Mouse (Mus musculus): ENCODE measurements around the gene Fcamr. TPM values are rescaled to one million over a fixed set of nuclear protein-coding genes. Genes with fewer than 3 reads are reported as not detected.

Gene Fcamr
- total RNA-seq (2021), result not detected in 2 replicates
- long read RNA-seq, experiment 1, result 0 reads
- long read RNA-seq, experiment 2, result 0 reads

DNA sequence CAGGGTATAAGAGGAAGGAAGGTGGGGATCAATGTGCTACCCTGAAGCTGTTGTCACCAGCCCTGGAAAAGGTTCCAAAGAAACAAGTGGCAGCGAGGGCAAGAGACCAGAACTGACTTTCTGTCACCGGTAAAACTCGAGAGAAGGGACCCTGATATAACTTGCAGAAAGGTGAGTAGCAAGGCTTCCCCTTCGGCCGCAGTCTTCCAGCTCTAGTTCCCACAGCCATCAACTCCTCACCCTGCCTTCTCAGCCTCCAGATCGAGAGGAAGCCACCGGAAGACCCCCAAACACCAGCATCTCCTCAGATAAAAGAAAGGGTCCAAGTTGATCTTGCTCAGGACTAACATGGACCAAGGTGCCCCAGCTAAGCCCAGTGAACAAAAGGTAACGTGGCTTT, at the start of gene Fcamr:
TSS of gene Fcamr (plus strand) at position 301 of the 400 bp plus-strand sequence.
- no peak for DNase-seq

DNA sequence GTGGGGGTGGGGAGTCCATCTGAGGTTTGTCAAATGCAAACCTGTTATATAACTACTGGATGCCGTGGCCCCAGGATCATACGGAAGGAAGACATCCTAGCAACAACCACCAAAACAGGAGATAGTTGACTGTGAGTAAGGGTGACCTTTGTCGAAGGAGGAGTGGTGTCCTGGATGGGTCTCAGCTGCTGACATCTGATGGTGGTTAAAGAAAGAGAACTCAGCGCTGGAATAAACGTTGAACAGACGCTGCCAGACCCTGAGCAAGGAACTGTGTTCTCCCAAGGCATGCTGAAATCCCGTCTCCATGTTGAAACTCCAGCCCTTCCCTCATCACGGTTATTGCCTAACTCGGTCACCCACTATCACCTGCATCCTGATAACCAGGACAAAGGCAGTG, 41.0 kb upstream of the Fcamr start:
- DNase-seq, result no peak

DNA sequence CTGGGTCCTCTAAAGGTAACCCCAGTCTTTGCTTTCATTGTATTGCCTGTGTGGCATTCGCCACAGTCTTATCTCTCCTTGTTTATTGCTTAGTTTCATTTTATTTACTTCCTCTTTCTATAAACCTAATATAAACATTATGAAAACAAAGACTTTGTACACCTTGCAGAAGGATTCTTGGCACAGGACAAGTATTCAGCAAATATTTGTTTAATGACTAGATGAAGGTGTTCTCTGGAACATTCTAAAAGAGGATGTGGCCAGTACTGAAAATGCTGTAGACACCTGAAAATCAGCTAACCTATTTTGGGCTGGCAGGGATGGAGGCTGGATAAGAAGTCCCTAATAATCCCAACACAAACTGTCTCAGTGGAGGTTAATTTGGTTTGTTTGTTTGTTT, 39.1 kb upstream of the Fcamr start:
- DNase-seq, result no peak

DNA sequence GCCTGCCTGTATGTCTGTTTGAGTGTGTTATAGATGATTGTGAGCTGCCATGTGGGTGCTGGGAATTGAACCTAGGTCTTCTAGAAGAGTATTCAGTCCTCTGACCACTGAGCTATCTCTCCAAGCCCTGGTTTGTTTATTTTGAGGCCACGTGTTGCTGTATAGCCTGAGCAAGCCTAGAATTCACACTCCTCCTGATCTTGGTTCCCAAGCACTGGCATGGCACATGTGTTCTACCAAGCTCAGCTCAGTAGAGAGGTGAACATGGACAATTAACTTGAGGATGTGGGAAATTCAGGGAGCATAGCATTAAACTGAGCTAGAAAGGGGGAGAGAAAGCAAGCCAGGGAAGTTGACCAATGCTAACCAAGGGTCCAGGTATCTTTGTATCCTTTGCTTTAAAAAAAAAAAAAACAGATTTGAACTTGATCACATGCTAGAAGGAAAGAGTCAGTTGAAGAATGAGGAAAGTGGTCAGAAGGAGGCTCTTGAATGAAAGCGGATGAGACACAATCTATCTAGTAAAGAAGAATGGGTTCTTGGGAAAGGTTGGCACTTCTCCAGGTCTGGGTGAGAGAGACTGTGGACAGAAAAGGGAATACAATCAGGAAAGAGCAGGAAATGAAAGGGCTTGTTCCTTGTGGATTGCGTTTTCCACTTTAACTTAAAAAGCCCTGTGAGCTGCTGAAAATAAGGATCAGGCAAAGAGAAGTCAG, 38.5 kb upstream of the Fcamr start:
- no peak for DNase-seq

DNA sequence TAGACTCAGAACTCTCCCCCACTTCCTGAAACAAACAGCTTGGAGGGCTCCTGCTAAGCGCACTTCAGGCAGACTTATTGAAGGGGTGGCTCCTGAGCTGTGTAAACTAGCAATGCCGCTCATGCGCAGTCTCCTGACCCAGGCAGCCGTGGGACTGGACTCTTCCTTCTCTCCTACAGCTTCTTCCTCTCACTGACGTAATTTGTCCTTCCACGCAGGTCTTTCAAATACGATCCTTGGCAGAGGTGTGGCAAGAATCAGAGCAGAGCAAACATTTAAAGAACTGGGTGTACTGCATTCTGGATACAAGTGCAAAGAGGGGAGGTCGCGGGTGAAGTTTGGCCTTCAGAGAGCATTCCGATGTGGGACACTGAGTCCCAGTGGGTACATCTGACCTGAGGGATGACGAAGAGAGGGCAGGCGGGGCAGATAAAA, 36.7 kb upstream of the Fcamr start:
- DNase-seq, result no peak

DNA sequence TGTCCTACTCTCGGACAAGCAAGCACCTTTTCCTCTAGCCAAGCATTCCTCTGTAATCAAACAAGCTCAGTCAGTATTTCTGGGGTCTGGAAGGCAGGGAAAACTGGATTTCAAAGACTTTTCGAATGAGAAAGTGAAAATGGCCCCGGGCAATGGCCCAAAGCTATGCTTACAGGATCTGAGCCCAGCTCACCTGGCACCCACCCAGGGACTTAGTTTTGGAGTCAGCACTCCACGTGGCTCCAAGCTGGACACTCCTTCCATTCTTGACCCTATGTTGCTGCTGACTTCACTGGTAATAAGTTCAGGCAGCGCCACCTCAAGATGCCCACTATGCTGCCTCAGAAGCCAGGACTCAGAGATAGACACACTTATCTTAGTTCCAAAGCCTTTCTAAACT, 33.6 kb upstream of the Fcamr start:
- DNase-seq, result peak; percentile 9

DNA sequence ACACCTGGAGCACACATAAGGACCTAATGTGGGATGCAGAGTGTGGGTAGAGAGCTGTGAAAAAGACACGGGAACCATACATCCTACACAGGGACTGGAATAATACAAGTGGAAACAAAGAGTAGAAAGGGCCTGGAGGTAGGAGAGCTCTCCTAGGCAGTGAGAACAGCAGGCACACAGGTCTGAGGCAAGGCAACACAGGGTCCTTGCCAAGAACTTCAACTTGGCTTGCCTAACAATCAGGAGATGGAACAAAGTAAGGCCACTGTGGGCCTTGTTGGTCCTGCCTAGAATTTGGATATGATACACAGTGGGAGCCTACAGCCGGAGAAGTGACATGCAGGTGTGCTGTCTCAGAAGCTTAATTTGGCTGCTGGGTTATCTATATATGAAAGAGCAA, 30.8 kb upstream of the Fcamr start:
- no peak for DNase-seq

DNA sequence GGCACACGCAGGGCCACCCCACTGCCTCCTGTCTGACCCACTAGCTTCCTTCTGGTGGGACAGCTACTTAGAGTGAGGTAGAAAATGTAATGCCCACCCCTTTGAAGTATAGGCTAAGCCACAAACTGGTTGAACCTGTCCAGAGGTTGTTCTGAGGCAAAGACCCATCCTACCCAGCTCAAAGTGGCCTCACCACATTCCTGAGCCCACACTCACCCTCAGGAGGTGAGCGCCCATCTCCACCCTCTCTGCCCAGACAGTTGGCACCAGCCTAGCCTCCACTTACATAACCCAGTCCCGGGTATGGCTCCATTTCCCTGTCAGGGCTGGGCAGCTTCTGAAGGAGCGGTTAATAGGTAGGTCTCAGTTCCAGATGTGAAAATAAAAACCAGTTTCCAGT, 30.2 kb upstream of the Fcamr start:
- no peak for DNase-seq

DNA sequence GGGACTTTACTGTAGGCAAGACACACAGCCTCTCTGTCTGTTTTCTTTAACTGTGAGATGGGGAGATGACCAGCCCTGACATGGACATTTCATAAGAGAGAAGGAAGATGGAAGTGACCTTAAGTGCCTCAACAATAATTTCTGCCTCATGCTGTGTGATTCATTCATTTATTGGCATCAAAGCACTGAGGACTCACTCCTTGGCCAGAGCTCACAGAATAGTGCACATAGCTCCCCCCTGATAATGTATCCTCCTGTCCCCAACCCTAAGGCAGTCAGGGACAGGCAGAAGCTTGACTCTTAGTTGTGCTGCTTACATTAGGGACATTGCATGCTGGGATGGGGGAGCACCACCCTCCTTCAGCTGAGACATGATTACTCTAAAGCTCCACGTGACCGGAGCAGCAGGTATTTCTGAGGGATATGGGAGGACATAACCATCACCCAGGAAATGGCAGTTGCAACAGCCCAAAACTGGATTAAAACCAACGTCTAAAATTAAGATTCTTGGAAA, 29.7 kb upstream of the Fcamr start:
- DNase-seq, result peak; percentile 31

DNA sequence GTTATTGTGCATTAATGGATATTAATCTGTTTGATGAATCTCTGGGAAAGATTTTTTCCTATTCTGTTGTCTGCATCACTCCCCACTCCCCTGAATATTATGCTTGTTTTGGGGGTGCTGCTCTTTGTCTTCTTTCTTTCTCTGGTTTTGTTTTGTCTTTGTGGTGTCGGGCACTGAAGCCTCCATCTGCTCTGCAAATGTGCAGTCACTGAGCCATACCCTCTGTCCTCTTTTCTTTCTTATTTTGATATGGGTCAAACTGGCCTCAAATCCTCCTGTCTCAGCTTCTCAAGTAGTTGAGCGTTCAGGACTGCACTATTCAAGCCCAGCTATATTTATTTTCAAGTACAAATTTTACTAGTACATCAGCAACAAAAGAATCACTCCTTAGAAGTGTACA, 25.5 kb upstream of the Fcamr start:
- no peak for DNase-seq

DNA sequence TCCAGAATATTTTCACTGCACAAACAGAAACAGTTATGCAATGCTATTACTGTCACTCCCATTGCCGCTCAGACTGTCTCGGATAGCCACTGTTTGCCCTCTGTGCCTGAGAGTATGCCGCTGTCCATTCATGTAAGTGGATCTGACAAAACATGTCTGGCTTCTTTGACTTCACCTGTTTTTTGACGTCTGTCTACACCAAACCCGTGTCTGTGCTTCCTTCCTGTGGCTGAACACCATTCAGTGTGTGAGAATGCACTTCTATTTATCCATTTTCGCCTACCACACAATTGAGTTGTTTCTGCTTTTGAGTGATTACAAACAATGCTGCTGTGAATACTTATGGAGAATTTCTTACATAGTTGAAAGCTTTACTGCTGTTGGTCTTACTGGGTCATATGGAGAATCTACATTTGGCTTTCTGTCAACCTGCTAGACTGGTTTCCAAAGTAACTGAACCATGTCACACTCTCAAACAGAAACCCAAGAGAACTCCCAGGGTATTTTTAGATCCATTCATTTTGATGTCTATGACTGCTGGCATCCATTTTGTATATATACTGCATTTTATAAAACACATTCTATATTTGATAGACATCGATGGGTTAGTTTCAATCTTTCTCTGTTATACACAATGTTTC, 24.9 kb upstream of the Fcamr start:
- no peak for DNase-seq

DNA sequence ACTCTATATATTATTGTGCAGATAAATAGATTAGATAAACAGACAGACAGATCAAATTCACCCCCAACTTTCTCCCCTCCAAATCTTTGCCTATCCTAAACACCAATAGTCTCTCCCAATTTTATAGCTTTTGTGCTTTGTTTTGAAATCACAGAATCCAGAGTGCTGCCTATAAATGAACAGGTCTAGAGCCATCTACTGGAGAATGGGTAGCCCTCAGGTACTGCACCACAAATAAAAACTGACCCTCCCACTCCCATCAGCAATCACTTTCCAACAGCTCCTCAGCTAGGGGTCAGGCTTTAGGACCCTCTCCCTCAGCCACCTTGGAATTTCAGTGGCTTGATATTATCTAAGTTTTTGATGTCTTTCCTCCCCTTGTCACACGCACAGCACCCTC, 24.1 kb upstream of the Fcamr start:
- no peak for DNase-seq

DNA sequence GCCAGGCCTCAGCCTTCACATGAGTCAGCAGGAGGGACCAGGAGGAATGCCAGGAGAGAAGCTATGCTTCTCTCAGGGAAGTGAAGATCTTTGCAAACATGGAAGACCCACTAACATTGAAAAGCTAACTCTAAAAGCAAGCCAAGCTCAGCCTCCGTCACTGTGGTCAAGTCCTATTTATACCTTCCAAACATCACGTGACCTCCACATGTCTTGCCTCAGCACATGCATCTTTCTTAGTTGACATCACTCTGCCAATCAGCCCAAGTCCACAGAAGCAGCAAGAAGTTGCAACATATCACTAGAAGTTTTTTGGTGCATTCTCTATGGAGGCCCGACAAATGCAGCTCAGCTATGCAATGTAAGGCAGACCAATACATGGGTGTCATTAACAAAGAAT, 20.8 kb upstream of the Fcamr start:
- no peak for DNase-seq

DNA sequence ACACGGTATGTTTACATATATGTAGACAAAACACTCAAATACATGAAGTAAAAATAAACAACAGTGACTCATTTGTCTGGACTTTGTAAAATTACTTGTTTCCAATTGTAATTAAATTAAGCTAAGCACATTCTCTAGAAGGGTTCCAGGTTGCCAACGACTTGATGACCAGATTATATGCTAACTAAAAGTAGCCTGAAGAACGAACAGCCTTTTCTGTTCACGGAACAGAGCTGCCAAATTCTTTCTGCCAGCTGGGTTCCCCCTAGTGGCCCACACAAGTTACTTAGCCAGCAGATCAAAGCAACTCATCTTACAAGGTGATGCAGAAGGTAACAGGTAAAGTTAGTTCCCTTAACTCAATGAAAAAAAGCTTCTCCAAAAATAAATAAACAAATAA, 16.6 kb upstream of the Fcamr start:
- peak; percentile 42 for DNase-seq

DNA sequence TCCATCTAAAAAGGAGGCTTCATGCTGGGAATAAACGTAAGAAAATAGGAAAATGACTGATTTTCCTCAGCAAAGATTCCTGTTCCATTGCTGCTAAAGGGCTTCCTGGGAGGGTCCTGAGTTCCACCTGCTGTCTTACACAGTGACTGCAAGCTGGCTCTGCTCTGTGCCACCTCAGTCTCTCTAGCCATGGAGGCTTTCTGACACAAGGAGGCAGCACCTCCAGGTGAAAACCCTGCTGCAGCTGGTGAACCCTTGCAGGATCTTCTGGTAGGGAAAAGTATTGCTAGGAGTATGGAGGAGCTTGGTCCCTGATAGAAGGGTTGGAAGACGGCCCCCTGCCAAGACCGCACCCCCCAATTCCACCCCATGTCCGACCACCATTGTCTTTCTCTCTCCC, 13.7 kb upstream of the Fcamr start:
- no peak for DNase-seq

DNA sequence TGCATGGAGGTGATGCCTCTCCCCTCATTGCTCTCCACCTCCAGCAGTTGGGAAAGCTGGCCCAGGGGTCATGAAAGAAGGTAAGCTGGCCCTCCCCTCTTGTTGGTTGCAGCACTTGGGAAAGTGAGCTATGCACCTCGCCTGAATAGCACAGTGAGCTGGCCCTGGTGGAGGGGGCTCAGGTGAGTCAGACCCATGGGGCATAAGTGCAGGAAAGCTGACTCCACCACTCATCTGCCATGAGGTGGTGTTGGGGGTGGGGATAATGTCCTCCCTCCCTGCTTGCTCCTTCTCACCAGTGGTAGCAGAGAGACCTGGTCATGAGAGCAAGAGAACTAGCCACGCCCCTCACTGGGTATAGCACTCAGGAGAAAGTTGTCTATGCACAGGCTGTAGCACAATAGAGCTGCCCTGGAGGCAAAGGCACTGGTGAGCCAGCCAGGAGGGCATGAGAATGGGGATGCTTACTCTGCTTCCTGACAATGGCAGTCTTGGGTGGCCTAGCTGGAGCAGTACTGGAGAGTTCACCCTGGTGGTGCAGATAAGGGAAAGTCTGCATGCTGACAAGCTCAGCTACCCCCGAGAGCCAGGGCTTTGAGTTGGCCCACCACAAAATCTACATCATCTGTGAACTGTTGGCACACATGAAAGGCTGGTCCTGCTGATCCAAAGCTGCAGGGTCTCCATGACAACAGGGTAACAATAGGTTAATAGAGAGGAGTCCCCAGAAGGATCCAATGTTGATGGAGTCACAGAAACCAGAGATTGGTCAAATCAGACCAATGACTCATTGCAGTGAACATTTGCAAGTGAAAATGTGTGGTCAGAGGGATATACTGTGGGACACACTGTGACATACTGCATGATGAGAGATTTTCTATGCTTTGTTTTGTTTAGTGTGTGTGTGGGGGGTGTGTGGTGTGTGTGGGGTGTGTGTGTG, 10.9 kb upstream of the Fcamr start:
- DNase-seq, result no peak

DNA sequence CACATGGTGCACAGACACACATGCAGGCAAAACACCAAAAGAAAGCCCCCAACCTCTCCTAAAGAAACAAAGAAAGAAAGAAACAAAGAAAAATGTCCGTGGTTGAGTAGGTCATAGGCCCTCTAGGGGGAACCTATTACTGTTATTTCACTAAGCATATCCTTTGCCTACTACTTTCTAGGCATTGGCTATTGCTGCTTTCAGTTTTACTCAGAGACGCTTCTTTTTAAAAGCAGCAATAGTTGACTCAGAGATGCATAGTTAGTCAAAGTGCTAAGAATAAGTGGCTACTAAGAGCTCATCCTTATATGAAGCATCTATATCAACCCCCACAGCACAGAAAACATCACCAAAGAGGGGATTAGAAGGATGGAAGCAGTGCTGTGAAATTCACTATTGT, 5.4 kb upstream of the Fcamr start:
- DNase-seq, result no peak

DNA sequence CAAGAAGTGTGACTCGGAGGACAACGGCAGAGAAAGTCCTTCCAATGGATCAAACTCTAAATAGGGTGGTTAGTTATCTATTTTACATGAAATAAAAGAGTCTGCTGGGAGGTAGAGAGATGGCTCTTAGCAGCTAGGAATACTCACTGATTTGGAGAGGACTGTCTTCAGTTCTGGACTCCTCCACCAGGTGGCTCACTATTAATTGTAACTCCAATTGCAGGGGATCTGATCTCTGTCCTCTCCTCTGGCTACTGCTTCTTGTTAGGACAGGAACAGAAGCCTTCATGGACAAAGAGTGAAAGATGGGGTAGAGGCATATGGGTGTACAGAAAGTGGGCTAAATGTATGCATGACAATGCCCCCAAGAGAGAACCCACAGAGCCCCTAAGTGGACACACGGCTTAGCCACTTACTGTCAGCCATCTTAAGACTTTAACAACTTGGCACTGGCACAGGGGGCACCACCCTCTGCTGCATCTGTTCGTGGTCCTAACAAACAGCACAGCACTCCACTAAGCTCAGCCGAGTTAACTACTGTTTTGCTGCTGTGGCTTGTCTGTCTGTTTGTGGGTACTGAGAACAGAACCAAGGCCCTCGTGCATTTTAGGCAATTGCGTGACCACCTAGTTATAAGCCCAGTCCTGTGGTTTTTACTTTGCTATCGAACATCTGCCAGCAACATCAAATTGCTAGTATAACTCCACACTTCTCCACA, 3.6 kb upstream of the Fcamr start:
- DNase-seq, result peak; percentile 56

DNA sequence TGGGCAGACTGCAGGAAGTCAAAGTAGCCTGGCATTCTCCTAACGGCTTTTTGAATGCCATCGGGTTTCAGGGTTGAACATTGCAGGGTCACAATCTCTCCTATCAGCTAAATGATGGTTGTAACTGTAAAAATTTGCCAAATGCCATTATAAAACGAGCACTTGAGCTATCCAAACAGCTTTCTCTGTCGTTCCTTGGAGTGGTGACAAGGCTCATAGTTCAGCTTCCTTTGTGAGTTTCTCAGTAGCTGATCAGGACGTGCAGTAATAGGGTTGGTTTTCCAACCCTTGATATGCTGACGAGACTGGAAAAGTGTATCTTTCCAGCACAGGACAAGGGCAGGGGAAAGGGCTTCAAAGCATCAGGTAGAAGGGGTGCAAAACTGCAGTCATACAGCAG, 2.7 kb upstream of the Fcamr start:
- DNase-seq, result no peak

DNA sequence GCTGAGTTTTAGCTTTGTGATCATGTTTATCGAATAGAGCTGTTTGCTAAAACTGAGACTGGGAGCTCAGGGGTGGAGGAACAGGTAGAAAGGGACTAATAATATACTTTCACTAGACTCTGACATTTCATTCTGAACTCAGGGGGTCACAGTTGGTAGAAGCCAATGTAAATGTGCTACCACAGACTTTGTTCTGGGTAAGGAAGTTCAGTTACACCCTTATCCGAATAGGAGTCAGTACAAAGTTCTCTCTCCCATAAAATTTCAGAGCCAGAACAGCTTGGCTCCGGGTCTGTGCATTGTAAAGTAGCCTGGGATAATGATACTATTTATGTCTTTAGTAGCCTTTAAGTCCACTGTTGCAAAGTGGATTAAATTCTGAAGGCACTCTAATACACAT, 2.2 kb upstream of the Fcamr start:
- no peak for DNase-seq

DNA sequence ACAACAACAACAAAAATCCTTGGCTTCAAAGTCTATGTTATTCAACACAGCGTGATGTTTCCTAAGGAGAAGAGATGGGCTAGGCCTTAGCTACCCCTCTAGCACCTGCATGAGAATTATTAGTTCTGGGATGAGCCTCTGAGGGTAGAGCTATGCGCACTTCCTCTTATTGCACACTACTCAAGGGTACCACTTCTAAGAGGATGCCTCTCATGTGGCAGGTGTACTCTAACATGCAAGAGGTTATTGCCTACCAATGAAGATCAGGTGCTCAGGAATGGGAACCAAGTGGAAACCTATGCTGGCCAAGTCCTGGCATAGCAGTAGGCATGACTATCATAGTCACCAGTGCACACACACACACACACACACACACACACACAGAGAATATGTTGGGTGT, 1.3 kb upstream of the Fcamr start:
- no peak for DNase-seq

DNA sequence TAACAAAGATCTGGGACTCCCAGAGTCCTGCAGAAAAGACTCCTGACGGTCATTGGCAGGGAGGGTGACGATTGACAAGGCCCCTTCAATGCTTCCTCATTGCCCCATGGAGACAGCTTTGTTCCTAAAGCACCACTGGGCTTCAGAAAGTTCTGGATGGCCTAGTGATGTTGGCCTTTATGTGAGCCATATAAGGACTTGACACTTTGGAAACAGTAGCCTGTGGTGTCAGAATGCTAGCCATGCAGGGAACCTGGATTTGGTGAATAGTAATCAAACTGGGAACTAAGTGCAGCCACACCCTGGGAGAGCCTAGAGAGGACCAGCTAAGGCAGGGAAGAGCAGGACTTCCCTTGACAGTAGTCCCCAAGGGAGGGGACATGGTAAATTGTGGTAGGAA, 809 bp downstream of the Fcamr start:
- DNase-seq, result no peak

All from adrenal gland, postnatal 14 days (tissue).